Mouse (Mus musculus) heart, postnatal 25 days (tissue): Measurements from ENCODE around the gene Rgs13. TPM values are rescaled to one million over a fixed set of nuclear protein-coding genes. Genes with fewer than 3 reads are reported as not detected.
"Not testable (repeated sequence)": the region's sequence is repeated elsewhere in the genome, so short reads cannot be mapped to it uniquely, and the experiment has no call there.

Experiments
- DNase-seq: peaks from one replicate; pipeline ENCODE4 v3.0.0; 2022; ENCODE audit warnings: low spot score
- intact Hi-C: fragments of 180-260 bp; cut with DNase I; formaldehyde crosslinking; loops from one replicate; pipeline ENCODE4 v1.15.1; 2025
- total RNA-seq, 2 experiments: library from RNA; stranded (reverse); gene quantifications; 2 replicates each; pipeline ENCODE4 v1.2.3; 2021

Rgs13 gene
- total RNA-seq, 2 experiments from 2014 or later, result not detected

DNA sequence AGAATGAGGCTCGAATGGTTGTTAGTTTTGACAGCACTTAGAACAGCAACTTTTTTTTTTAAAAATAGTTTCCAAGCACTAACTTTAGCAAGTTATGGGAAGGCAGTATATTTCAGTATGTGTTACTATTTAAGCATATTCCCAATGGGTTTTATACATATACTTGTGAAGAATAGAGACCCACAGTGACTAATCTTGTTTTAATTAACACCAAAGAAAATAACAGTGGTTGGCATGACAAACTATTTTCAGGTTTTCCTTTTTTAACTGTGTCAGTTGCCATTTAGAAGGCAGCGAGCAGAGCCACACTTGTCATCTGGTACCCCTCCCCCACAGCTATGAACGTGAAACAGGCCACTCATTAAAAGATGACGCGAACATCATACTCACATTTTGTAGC is 10.3 kb downstream of the Rgs13 start:
- intact Hi-C loops, result no loop called here

DNA sequence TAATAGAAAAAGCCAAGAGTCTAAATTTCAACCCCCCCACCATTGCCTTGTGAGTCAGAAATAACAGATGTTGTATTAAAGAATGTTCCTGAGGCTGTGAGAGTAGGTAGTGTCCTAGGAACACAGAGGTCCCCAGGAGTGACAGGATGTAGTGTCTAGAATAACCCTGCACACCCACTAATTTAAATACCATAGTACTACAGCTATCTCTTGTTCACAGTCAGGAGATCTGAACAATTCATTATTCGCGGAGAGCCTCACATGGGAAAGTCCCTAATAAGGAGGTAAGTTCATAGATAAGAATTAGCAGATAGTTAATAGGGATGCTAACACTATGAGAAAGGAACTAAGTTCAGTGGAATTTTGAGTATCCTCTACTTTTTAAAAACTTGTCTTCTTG is 10.9 kb downstream of the Rgs13 start:
- no peak for DNase-seq
- intact Hi-C loops, result no loop called here

More for the DNA sequence above, 10.3 kb downstream of the Rgs13 start:
- DNase-seq, result no peak

GRCm38 (mm10) chr1:144152526-144152925 is 24.6 kb downstream of the Rgs13 start:
- DNase-seq, result no peak
- intact Hi-C loops, result no loop called here

DNA sequence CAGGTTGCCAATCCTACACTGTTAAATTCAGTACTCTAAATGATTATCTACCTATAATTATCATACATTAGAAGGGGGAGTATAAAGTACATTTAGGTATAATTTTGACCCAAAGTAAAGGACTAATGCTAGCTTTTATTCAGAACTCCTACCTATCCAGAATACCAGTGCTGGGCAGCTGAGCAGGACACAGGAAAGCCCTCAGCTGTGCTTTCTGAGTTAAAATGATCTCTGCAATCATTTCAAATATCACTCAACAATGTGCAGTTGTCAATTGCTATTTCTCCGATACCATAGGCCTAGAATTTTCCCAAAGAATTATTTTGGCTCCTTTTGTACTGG is 25.0 kb downstream of the Rgs13 start:
- no peak for DNase-seq
- intact Hi-C loops, result no loop called here

DNA sequence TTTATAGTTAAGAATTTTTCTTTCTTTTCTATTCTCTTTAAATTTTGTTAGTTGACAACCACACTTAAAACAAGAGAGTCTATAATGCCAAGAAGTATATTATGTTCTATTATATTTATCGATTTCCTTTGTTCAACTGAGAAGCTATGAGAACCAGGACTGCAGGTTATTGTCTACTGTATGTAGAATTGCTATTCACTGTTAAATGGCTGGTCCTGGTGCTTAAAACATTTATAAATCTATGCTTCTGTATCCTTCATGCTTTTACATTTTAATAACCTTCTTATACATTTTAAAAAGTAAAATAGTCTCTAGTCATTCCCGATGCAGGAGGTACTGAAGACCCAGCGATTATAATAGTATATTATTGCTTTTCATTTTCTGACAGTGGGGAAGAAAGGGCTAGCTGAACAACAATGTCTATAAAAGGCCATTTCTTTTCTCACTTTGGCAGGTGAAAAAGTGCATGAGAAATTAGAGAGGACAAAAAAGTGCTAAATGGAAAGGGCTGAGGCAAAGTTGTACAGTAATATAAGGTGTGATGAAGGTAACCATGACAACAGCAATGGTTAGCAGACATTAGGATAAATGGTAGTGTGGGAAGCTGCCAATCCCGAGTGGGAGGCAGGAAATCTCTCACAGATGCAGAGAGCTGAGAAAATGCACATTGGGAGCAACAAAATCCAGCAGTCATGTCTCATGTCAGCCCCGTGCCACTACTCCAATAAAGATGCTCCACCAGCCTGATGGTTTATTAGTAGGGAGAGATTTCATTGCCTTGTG is 25.6 kb downstream of the Rgs13 start:
- intact Hi-C loops, result no loop called here
- no peak for DNase-seq

DNA sequence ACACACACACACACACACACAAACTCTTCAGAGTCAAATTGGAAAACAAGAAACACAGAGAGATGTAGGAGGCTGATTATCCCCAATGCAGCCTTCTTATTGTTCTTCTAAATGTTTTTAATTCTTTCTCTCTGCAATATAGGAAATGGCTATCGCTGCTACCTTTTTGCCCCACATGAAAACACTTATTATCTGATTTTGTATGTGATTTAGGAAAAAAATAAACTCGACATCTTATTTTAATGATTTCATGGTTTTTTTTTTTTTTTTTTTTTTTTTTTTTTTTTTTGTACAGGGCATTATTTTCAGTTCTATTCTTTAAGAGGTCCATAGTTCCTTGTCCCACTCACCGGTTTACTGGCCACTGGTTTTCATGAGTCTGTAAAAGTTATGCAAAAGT is 27.2 kb downstream of the Rgs13 start:
- intact Hi-C loops, result no loop called here
- DNase-seq, result no peak

DNA sequence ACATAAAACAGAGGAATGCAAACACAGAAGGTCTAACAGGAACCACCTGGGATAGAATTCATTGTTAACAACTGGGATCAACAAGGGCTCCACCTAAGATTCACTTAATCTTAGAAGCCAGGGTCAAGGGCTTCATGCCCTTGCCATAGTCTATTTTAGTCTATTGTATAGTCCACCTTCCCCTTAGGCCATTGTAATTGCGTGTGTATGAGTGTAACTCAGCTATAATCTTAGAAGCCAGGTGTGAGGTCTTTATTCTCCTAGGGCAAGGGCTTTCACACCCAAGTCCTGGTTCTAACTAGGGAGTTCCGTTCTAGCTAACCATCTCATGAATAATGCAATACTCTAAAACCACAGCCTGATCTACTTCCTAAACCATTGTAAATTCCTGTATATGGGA is 35.8 kb downstream of the Rgs13 start:
- DNase-seq, intact Hi-C loops: not testable (repeated sequence)

DNA sequence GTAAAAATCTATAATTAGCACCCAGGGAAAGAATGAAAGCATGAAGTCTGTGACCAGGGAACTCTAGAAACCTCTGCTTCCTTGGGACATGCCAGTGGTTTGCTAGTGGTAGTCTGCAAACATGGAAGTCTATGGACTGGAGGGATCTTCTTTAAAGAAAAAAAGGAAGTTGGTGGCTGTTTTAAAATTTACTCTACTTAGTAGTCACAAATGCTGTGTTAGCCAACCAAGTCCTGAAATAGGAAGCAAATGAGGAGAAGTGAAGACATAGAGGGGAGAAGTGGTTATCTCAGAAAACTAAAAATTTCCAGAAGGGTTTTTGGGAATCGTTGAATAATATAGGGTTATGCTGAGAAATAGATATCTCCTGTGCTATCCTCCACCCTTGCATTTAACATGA is 37.3 kb downstream of the Rgs13 start:
- intact Hi-C loops, result no loop called here
- DNase-seq, result no peak

DNA sequence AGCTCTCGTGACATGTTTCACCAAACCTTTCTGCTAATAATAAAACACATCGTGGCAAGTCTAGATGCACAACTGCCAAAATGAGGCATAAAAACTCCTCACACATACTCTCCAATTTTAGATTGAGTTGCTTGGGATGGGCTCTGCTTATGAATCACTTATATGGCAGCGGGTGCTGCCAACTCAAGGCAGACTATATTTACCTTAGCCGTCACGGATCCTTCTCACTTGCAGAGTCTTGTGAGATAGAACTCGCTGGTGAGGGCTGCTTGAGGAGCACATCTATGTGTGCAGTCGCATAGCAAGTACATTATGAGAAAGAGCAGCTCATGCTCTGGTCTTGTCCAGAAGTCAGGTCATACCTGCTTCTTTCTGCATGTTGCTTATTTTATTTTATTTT is 49.2 kb downstream of the Rgs13 start:
- no peak for DNase-seq
- intact Hi-C loops, result no loop called here

DNA sequence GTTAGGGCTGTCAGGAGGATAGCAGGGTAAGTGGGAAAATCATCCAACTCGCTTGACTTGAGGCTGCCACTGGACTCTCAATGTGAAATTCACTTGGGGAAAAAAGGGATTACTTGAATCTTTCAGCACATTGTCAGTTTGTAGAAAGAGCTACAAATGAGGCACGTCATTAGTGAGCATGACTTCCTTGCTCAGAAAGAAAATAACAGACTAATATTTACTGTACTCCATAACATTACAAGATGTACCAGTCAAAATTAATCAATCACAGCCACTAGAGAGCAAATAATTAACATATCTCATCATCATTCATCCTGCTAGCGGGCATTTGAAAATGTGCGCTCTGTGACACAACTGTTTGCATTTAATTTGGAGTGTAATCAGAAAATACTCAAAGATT is 57.1 kb downstream of the Rgs13 start:
- intact Hi-C loops, result no loop called here

DNA sequence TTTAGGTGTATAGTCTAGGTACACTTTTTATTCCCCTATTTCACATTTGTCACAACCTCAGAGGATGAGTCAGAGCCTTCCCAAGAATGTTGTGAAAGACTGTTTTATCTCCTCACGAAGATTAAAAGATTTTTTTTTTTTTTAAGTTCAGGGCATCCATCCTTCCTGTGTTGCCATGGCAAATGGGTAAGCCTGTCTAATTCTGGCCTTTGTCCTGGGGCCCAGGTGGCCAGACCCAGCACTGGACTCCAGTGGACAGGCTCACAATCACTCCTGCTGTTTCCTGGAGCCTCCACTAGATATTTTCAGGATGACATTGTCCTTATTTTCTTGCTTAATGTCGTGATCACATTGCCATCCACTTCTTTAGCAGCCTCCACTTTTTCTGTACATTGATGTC is 57.7 kb downstream of the Rgs13 start:
- no peak for DNase-seq
- intact Hi-C loops, result no loop called here

More for the DNA sequence above, 57.1 kb downstream of the Rgs13 start:
- no peak for DNase-seq

GRCm38 (mm10) chr1:144115848-144116727 is 61.1 kb downstream of the Rgs13 start:
- intact Hi-C loops, result no loop called here
- no peak for DNase-seq

GRCm38 (mm10) chr1:144113438-144114074 is 63.6 kb downstream of the Rgs13 start:
- intact Hi-C loops, result no loop called here
- DNase-seq, result no peak

- intact Hi-C loops, result no loop called here
- no peak for DNase-seq
Measured at GRCm38 (mm10) chr1:144112946-144113345, 64.2 kb downstream of the Rgs13 start.

DNA sequence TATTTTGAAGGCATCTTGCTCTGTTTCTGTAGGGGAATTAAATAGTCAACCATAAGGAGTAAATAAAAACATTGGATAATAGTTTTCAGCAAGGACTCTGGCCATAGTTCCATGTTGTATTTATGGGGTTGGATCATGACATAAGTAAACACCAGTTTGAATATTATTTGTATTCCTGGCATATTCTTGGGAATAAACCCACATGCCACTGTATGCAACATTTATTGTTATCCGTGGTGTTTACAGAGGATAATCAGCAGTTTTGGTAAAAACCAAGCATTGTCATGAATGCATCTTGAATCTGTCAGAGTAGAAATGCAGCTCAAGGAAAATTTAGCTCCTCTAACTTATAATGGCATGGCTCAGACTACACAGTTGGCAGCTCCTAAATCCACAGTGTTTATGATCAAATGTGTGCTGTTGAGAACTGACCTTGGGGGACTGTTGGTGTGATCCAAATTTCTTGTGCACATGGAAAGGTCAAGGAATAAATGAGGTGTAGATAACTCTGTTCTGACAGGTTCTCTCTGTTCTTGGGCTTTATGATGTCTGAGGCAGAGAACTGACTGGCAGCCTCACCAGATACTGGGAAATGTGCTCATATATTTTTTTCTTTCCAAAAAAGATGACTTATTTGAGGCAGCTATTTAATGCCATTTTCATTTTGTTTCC is 78.4 kb downstream of the Rgs13 start:
- intact Hi-C loops, result no loop called here
- no peak for DNase-seq

- intact Hi-C loops, result no loop called here
- DNase-seq, result no peak
Measured at GRCm38 (mm10) chr1:144090410-144090809, 86.8 kb downstream of the Rgs13 start.
